Mouse (Mus musculus) gastrocnemius, postnatal 10 days (tissue): Measurements from ENCODE around the gene Prss35. TPM values are rescaled to one million over a fixed set of nuclear protein-coding genes. Genes with fewer than 3 reads are reported as not detected.

Experiments
- DNase-seq: peaks from one replicate; pipeline ENCODE4 v3.0.0; 2021; ENCODE audit warnings: mixed read lengths
- total RNA-seq, 2 experiments: library from RNA; stranded (reverse); gene quantifications; 2 replicates each; pipeline ENCODE4 v1.2.3; 2021

The Prss35 gene
- total RNA-seq, 2 experiments from 2014 or later = 6.2 to 9.1 TPM

- DNase-seq = no peak
These were observed 55.6 kb downstream of the Prss35 start for GRCm38 (mm10) chr9:86799099-86799498.

GRCm38 (mm10) chr9:86800600-86801163, 57.2 kb downstream of the Prss35 start:
- no peak for DNase-seq

Other genes with a start within 250 kb of the Prss35 start
- 1 to 10 TPM; 8.5 to 9.1 TPM for gene Pgm3, start 171.8 kb upstream of the Prss35 start, total RNA-seq
- gene Rwdd2a, start 171.7 kb upstream of the Prss35 start, total RNA-seq = under 1 TPM; 0.63 to 0.92 TPM
- 10 to 100 TPM; 40.0 to 41.5 TPM for gene Me1, start 47.7 kb upstream of the Prss35 start, total RNA-seq
- gene Snap91, start 137.0 kb downstream of the Prss35 start, total RNA-seq = 1 to 10 TPM; 1.2 to 1.3 TPM